In the genomic region with DNA sequence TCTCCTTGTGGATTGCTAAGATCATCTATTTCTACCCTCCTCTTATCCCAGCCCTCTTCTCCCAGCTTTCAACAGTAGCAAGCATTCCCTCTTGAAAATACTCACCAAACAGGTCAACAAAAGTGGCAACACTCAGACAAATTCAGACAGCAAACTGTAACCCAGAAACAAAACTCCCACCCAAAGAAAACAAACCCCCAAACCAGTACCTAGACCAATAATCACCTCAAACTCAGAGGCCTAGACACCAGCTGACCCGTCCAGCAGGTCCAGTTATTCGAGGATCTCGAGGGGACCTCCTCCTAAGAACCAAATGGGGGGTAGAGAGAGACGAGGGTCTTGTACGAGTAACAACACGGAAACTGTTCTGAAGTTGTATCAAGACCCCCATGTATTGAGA, we compare ENCODE assay signal across 25 mouse cellular contexts. TPM values are rescaled to one million over a fixed set of nuclear protein-coding genes. Genes with fewer than 3 reads are reported as not detected.
"Had no signal": no experiment of that assay in that cellular context is flagged by ENCODE, and none has a peak within 500 bp of the region (broad histone marks: within the 10 kb centered on the region; RNA-seq: fewer than 3 reads in every experiment).

No protein-coding gene starts in this region.

- H3K27me3 ChIP-seq: liver, embryonic 15.5 days; lung, embryonic 15.5 days; megakaryocyte, embryonic 14.5 days; midbrain, embryonic 13.5 days; midbrain, embryonic 15.5 days; neural tube, embryonic 12.5 days had no signal

- H3K4me1 ChIP-seq: liver, embryonic 15.5 days; lung, embryonic 15.5 days; megakaryocyte, embryonic 14.5 days; midbrain, embryonic 13.5 days; midbrain, embryonic 15.5 days; neural tube, embryonic 12.5 days had no signal

- DNase-seq: liver, postnatal 0 days; lung, adult 2 months; lung, postnatal 14 days; right cerebral cortex, postnatal 14 days; right cerebral cortex, postnatal 4 days; spleen, adult 18-20 months; thymus, adult 18-20 months; thymus, postnatal 14 days; thymus, postnatal 36 days had no signal

- H3K36me3 ChIP-seq: liver, embryonic 15.5 days; lung, embryonic 15.5 days; midbrain, embryonic 13.5 days; midbrain, embryonic 15.5 days; neural tube, embryonic 12.5 days had no signal

- H3K9me3 ChIP-seq: liver, embryonic 15.5 days; lung, embryonic 15.5 days; megakaryocyte, embryonic 14.5 days; midbrain, embryonic 15.5 days had no signal

- ATAC-seq: liver, postnatal 0 days; lung, postnatal 0 days; midbrain, embryonic 13.5 days; midbrain, embryonic 15.5 days had no signal

- H3K4me3 ChIP-seq: liver, embryonic 15.5 days; lung, embryonic 15.5 days; megakaryocyte, embryonic 14.5 days; midbrain, embryonic 13.5 days; midbrain, embryonic 15.5 days; neural tube, embryonic 12.5 days had no signal

- H3K27ac ChIP-seq: liver, embryonic 15.5 days; lung, embryonic 15.5 days; macrophage; midbrain, embryonic 13.5 days; midbrain, embryonic 15.5 days; neural tube, embryonic 12.5 days had no signal

- H3K9ac ChIP-seq: liver, embryonic 15.5 days; liver, postnatal 0 days; lung, embryonic 15.5 days; midbrain, embryonic 13.5 days; midbrain, embryonic 15.5 days; neural tube, embryonic 12.5 days had no signal

RNA-seq across cellular contexts. Expression of a gene that starts 20.2 kb away (rescaled TPM):
- total RNA-seq: midbrain, postnatal 0 days; monocyte, adult 5-6 weeks; neutrophil, adult 5-6 weeks had no signal
- polyA plus RNA-seq: liver, embryonic 15.5 days; liver, postnatal 0 days; lung, adult 2 months; lung, embryonic 15.5 days; lung, postnatal 0 days; midbrain, embryonic 11.5 days; midbrain, embryonic 13.5 days; small intestine, adult 2 months; stomach, embryonic 14.5 days; stomach, embryonic 16.5 days; thymus, postnatal 0 days had no signal

RNA-seq across cellular contexts. Expression of a gene that starts 33.4 kb away (rescaled TPM):
- total RNA-seq: monocyte, adult 5-6 weeks; neutrophil, adult 5-6 weeks had no signal
- polyA plus RNA-seq: liver, embryonic 15.5 days; liver, postnatal 0 days; lung, adult 2 months; lung, embryonic 15.5 days; lung, postnatal 0 days; macrophage; midbrain, embryonic 11.5 days; midbrain, embryonic 13.5 days; neural tube, embryonic 12.5 days; small intestine, adult 2 months; stomach, embryonic 14.5 days; stomach, embryonic 16.5 days; thymus, postnatal 0 days had no signal
